Mouse (Mus musculus): Measurements from ENCODE around the gene Oard1.

Oard1 gene

GRCm38 (mm10) chr17:48407910-48408525 lies 1.8 kb upstream of the Oard1 start:
- no peak for DNase-seq (ENCODE audit: extremely low read depth, insufficient read length, low spot score)

GRCm38 (mm10) chr17:48408526-48409291 lies 1.1 kb upstream of the Oard1 start:
- peak; percentile 85 for DNase-seq (ENCODE audit: extremely low read depth, insufficient read length, low spot score)

- DNase-seq (ENCODE audit: extremely low read depth, insufficient read length, low spot score), result no peak
Measured at GRCm38 (mm10) chr17:48410299-48410785, 528 bp downstream of the Oard1 start.

DNA sequence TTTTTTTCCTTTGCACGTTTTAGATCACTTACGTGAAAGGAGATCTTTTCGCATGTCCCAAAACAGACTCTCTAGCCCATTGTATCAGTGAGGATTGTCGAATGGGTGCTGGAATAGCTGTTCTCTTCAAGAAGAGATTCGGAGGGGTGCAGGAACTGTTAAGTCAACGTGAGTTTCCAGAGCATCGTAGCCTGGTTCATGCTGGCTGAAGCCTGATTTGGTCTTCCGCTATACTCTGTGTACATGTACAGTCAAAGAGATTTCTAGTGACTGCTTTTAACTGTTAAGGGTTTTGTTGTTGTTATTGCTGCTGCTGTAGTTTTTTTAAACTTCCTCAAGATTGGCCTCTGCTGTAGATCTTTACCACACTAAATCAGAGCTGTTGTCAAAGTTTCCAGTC lies 1.4 kb downstream of the Oard1 start:
- DNase-seq (ENCODE audit: extremely low read depth, insufficient read length, low spot score), result no peak

- DNase-seq (ENCODE audit: extremely low read depth, insufficient read length, low spot score), result no peak
Measured at GRCm38 (mm10) chr17:48416011-48416410, 6.2 kb downstream of the Oard1 start.

DNA sequence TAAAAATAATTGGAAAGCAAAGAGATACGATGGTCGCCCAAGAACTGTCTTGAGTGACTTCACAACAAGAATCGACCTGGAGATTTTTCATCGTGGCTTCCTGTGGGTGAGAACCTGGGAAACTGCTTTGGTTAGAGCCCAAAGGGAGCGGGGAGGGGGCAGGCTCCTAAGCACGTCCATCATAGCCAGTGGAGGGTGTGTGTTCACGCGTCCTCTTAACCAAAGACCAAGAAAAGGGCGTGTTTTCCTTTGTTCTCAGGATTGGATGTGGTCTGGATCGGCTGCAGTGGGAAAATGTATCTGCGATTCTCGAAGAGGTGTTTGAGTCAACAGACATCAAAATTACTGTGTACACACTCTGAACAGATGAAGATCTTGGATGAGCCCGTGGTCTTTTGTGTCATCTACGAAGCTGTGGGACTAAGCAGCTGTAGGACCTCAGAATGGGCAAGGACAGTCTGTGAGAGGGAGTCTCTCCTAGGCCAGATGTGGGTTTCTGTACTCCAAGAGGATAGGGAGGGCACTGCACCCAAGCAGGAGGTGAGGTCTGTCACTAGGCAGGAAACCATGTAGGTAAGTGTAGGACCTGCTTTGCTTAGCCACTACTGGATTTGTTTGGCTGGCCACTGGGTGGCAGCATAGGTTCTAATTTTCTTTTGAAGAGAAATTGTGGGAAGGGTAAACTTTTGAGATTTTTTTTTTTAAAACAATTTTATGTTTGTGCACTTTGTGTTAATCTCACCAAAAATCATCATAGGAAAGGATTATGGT lies 6.8 kb downstream of the Oard1 start:
- DNase-seq (ENCODE audit: extremely low read depth, insufficient read length, low spot score), result no peak

DNA sequence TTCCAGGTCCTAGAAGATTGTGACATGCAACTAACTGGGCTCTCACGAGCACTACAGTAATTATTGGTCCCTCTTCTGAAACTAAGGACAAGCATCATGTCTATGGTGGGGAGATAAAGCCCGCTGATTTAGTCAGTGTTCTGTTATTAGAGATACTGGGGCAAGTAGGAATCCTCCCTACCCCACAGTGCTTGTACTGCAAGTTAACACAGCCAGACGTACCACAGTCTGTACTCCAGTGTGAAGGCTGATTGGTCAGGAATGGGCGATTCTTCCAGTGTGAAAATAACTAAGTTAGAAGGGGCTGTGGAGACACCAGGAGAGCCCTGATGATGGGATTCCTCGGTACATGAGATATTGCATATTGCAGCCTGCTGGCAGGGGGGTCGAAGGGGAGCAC lies 7.7 kb downstream of the Oard1 start:
- no peak for DNase-seq (ENCODE audit: extremely low read depth, insufficient read length, low spot score)

- no peak for DNase-seq (ENCODE audit: extremely low read depth, insufficient read length, low spot score)
Measured at GRCm38 (mm10) chr17:48418174-48418573, 8.4 kb downstream of the Oard1 start.

DNA sequence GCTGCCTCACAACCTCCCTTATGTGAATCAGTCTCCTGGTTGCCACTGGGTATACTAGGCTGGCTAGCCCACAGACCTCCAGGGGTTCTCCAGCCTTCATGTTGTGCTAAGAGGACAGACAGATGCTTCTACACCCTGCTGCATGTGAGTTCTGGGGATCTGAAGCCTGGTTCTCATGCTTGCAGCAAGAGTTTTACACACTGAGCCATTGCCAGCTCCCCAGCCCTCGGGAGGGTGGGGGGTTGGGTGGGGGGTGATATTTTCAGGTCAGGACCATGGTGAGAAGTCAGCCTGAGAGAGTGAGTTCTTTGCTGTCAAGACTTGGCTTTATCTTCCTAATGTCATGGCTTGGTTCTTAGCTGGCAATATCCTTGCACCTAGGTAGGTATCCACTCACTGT lies 9.0 kb downstream of the Oard1 start:
- no peak for DNase-seq (ENCODE audit: extremely low read depth, insufficient read length, low spot score)

GRCm38 (mm10) chr17:48419571-48419970 lies 9.8 kb downstream of the Oard1 start:
- no peak for DNase-seq (ENCODE audit: extremely low read depth, insufficient read length, low spot score)

DNA sequence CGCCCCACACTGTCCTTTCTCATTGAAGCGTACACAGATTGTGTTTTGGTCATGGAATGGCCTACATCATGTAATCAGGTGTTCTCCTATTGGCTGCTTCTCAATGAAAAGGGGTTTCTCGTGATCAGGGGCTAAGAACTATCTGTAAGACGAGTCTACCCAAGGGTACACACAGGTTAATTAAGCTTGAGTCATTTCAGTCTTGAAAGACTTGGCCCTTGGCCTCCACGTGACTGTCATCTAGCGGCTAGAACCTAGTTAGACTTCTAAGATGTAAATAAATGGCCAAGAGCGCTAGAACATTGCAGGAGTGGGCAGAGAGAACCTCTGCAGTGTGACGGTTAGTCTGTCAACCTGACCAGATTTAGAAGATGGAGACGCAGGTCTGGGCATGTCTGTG lies 14.4 kb downstream of the Oard1 start:
- DNase-seq (ENCODE audit: extremely low read depth, insufficient read length, low spot score), result no peak

DNA sequence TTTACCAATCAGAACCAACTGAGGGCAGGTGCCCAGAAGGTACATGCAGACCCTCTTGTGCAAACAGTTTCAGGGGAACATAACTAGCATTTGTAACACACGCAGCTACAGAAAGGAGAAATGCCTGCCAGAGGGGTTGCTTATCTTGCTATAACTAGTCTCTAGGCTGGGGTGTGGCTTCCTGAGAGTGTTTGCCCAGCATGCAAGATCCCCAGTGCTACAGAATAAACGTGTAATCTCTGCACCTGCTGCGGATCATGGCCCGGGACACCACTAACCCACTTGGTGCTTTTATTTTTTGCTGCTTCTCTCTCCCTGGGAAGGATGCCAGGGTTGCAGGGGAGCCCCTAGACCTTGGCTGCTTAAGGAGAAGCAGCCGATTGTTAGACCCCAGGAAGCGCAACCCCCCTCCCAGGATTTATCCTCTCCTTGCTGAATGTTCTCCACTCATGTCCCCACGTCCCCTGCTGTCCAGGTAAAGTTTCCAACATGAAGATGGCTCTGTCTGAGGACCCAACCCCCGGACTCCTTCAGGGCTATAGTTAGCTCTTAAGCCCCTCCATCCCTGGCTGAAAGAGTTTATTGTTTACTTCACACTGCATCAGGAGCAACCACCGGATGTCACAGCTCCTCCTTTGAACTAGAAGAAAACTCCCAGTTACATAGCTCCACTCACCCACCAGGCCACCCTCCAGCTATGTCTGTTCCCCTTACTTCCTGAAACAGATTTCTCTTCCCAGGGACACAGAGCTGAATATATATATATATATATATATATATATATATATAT lies 16.2 kb downstream of the Oard1 start:
- no peak for DNase-seq (ENCODE audit: extremely low read depth, insufficient read length, low spot score)

GRCm38 (mm10) chr17:48426991-48427750 lies 17.4 kb downstream of the Oard1 start:
- DNase-seq (ENCODE audit: extremely low read depth, insufficient read length, low spot score), result no peak

GRCm38 (mm10) chr17:48427852-48428530 lies 18.2 kb downstream of the Oard1 start:
- DNase-seq (ENCODE audit: extremely low read depth, insufficient read length, low spot score), result no peak

DNA sequence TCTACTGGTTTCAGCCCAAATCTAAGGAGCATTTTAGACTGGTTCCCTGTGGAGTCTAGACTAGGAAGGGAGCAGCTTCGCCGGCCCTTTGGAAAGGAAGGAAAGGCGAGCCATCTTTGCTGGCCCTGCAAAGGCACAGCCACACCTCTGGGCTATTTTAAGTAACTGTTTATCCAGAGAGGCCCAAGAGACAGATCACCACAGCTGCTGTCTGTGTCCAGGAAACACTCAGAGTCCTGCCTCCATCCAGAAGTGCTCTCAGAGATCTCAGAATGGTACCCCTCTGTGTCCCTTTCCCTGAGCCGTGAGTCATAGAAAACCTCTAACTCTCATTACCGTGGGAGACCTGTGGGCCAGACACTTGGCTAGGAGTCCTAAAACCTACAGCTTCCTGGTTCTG lies 20.6 kb downstream of the Oard1 start:
- DNase-seq (ENCODE audit: extremely low read depth, insufficient read length, low spot score), result no peak

- DNase-seq (ENCODE audit: extremely low read depth, insufficient read length, low spot score), result no peak
Measured at GRCm38 (mm10) chr17:48431054-48431453, 21.2 kb downstream of the Oard1 start.

DNA sequence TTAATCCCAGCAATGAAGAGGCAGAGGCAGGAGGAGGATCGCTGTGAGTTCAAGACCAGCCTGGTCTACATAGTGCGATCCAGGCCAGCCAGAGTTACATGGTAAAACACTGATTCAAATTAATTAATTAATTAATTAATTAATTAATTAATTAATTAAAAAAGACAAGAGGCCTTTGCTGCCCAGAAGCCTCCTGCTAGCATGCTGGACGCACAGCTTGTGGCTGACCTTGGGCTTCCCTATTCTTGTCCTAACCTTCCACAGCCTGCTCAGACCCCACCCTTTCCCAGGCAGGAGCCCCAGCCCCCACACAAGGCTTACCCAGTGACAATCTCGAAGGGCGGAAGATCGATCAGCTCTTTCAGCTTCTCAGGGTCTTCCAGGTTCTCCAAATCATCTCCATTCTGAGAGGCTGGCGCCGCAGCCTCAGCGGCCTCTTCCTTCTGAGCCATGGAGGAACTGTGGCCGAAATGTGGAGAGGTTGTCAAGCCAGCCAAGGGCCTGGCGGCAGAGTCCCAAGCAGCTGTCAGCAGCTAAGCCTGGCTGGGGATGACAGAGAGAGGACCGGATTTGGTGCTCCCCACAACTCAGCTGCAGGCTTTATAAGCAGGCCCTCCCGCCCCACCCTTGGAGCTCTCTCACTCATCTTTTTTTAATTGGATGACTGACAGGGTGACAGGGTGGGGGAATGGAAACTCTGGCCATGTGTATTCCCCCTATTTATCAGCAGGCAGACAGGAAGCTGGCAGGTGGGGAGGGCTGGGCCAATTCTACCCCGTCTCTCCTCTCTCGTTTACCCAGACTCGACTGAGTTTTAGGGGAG lies 22.6 kb downstream of the Oard1 start, which contains the start of gene Apobec2:
TSS of gene Apobec2 (minus strand) at position 773 of the 823 bp plus-strand sequence.
- no peak for DNase-seq (ENCODE audit: extremely low read depth, insufficient read length, low spot score)

DNA sequence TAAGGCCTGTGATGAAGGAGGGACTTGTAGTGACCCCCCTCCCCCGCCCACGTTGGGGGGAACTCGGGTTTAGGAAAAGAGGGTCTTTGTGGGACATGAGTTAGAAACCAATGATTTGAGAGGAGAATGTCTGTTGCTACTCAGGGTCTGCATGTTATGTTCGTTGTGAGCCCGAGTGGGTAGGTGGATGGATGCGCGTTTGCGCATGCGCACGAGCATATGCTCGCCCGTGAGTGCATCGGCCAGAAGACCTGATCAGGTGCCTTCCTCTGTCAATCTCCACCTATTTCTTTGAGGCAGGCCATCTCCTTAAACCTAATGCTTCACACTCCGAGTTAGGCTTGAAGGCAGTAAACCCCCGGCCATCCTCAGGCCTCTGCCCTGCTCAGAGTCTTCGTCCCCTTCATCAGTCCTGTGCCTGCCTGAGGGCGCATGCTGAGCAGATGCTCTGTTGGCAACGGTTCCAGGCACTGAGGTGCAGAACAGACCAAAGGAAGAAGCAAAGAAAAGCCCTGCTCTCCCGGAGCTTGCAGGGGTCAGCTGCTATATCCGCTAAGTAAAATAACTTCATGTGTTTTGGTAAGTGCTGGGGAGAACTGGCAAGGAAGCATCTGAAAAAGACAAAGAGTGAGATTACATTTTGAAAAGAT lies 23.3 kb downstream of the Oard1 start:
- no peak for DNase-seq (ENCODE audit: extremely low read depth, insufficient read length, low spot score)

All from 3134 (cell line).